Mouse (Mus musculus): Measurements from ENCODE around the gene Zfp949.
A peak's percentile ranks its signal among the peaks of the same experiment; 100 is the strongest.

Zfp949 gene

GRCm38 (mm10) chr9:88547851-88548613 lies at the start of gene Zfp949:
Gene Zfp949, plus strand, starts transcription at chr9:88548020.
- DNase-seq (ENCODE audit: low read depth) = peak; percentile 89

- DNase-seq (ENCODE audit: low read depth) = no peak
These were observed 47.7 kb upstream of the Zfp949 start for GRCm38 (mm10) chr9:88500112-88500511.

- DNase-seq (ENCODE audit: low read depth) = no peak
These were observed 46.0 kb upstream of the Zfp949 start for GRCm38 (mm10) chr9:88501846-88502245.

DNA sequence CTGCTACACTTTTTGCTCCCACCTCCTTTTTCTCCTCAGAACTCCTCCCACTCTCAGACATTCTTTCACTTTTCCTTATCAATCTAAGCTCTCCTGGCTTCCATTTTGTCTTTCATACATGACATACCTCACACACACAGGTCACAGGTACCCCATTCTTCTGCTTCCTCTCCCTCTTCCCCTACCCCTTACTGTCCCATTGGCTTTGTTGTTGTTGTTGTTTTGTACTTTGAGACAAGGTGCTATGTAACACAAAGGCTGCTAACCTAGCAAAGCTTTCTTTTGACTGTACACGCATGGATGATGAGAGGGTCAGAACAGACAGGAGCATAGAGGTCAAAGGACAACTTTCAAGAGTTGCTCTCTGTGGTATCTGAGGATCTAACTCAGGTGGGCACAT lies 32.3 kb upstream of the Zfp949 start:
- DNase-seq (ENCODE audit: low read depth) = no peak

DNA sequence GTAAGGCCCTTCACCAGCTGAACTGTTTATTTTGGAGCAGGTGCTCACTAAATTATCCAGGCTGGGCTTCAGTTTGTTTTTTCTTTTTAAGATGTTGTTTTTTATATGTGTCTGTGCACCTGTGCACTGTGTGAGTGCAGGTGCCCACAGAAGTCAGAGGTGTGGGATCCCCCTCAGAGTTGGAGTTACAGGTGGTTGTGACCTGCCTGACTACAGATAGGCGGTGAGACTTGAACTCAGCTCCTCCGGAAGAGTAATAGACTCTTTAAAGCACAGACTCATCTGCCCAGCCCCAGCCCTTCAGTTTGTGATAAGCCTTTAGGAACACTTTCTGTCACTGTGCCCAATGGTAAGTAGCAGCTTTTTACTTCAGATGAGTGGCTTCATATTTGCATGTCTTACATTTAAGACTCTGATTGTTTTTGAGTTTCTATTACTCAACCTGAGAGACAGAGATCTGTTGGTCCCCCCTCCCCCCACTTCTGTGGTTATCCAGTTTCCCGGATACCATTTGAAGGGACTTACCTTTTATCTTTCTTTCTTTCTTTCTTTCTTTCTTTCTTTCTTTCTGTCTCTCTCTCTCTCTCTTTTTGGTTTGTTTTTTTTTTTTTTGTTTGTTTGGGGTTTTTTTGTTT lies 31.3 kb upstream of the Zfp949 start:
- peak; percentile 25 for DNase-seq (ENCODE audit: low read depth)

GRCm38 (mm10) chr9:88519390-88520121 lies 28.3 kb upstream of the Zfp949 start:
- no peak for DNase-seq (ENCODE audit: low read depth)

- DNase-seq (ENCODE audit: low read depth) = peak; percentile 14
These were observed 27.5 kb upstream of the Zfp949 start for GRCm38 (mm10) chr9:88520122-88520848.

DNA sequence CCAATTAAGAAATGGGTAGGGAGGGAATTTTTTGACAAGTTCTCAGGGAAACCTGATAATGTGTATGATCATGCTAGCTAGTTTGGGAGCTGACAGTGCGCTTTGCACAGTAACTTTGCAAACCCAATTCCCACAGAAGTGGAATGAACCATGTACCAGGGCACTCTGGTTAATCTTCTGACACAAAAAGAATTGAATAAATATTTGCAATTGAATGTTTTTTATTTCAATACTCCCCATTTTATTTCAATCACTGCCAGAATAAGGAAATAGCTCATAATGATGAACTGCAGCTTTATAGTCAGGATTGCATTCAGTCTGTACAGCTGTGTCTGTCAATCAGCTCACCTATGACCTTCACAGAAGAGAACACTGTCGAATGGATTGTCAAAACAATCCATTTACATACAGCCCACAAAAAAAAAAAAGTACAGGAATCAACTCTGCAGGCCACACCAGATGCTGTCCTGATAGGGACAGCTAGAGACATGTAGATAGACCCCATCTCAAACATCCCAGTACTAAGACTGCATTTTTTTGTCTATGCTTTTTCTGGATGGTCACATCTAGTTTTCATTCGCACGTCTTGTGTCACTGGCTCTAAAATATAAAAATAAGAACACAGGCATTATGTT lies 26.9 kb upstream of the Zfp949 start:
- peak; percentile 12 for DNase-seq (ENCODE audit: low read depth)

DNA sequence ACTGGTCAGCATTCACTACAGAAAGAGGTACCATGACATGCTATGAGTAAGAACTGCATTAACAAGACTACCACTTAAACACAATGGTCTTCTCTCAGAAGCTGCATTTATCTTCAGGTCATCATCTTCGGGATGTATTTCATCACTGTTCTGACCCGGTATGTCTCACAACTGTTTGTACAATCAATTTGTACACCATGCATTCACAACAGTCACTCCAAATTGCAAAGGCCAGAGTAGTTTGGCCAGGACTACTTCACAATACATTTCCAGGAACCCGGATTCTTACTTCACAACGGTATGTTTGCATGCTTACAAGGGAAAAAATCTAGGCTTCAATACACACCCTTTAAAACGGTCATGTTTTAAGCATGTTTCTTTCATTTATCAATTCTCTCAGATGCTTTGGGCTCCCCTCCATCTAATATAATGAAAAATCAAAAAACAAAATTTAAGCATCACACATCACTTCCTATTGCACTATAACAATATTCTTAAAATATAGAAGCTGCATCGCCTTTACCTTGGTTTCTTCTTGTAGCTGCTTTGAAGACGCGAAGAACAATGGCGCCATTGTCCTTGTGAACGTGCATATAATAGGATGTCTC lies 25.8 kb upstream of the Zfp949 start:
- peak; percentile 24 for DNase-seq (ENCODE audit: low read depth)

DNA sequence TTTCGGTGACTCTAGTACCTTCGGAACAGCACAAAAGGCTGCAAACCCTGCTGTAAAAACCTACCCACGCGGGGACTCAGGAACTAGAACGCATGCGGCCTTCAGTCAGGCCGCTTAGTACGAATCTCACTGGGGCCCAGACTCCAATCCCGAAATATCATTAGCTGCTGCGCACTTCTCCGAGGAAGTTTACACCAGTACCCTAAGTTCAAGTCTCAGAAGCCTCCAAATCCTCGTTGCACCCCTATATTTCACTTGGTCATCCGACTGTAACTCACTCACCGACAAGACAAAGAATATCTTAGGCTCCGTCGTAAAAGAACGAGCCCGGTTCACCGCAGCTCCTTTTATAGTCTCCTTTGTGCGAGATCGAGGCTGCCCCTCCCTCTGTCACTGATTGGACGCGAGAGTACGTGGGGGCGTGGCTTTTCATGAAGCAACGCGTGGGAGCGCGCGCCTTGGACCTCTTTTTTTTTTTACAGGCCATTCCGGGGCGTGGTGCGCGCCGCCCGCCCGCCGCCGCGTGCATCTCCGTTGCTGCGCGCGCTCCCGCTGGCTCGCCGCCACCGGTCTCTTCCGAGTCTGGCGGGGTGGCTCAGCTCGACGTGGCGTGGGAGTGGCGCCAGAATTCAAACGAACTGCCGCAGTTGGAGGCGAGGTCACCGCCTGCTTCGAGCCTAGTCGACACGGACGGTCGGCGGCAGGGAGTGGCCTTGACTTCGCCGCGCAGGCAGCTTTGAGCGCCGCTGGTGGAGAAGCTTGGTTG lies 25.1 kb upstream of the Zfp949 start:
- peak; percentile 99 for DNase-seq (ENCODE audit: low read depth)

DNA sequence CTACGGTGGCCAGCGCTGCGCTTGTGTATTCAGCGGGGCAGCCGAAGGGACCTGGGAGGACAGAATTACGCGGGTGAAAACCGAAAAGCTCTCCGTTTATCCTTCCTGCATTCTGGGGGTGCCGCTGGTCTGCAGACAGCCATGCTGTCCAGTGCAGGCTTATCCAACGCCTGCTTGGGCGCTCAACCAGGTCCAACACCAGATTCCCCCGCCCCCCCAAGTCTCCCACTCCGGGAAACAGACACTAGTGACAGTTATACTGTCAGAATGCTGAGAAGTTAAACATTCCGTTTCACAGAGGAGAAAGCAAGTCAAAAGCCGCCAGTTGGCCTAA lies 24.5 kb upstream of the Zfp949 start:
- no peak for DNase-seq (ENCODE audit: low read depth)

DNA sequence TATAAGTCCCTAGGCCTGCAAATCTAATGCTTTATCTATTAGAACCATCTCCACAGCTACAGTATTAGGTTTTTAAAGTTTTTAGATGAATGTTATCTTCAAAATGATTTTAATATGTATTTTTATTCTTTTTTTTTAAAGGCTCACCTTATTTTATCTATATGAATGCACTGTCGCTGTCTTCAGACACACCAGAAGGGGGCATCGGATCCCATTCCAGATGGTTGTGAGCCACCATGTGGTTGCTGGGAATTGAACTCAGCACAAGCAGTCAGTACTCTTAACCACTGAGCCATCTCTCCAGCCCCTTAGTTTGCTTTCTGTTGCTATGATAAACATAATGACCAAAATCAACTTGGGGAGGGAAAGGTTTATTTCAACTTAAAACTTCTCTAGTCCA lies 23.5 kb upstream of the Zfp949 start:
- DNase-seq (ENCODE audit: low read depth) = no peak

- DNase-seq (ENCODE audit: low read depth) = no peak
These were observed 23.0 kb upstream of the Zfp949 start for GRCm38 (mm10) chr9:88524796-88525195.

GRCm38 (mm10) chr9:88525341-88525740 lies 22.5 kb upstream of the Zfp949 start:
- no peak for DNase-seq (ENCODE audit: low read depth)

DNA sequence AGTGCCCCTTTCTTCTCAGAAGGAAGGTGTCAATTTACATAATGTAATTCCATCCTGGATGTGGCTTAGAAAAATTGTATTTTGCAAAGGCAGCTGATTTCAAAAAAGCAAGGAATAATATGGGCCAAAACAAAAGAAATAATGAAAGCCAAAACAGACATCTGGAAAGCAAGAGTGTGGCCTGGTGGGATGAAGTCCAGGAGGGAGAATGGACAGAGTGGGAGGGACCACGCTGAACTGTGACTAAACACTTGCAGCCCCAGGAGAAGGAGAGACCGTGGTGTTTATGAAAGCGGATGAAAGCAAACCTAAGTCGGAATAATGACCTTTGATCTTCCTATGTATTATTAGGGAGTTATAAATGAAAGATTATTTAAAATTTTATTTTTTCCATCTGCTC lies 19.9 kb upstream of the Zfp949 start:
- no peak for DNase-seq (ENCODE audit: low read depth)

DNA sequence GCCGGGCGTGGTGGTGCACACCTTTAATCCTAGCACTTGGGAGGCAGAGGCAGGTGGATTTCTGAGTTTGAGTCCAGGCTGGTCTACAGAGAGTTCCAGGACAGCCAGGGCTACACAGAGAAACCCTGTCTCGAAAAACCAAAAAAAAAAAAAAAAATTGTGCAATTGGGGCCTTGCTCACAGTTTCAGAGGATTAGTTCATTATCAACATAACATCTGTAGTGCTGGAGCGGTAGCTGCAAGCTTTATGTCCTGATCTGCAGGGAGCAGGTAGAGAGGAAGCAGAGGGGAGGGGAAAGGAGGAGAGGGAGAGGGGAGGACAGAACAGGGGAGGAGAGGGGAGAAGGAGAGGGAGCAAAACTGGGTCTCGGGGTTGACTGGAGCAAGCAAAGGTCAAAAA lies 19.1 kb upstream of the Zfp949 start:
- no peak for DNase-seq (ENCODE audit: low read depth)

DNA sequence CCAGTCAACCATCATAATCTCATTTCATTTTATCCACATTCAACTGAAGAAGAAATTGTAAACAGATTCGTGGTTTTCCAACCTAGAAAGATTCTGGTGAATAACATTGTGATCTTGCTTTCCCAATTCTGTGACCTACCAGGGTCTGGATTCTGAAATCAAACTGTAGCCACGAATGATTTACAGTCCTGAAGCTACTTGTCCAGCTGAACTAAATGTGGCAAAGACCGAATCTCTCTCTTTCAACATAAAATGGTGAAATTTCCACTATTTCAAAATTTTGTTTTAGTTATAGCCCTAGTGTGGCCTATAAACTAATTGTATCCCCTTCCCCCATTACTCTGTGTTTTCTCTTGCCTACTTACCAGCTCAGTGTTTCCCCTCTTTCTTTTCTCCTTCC lies 18.2 kb upstream of the Zfp949 start:
- DNase-seq (ENCODE audit: low read depth) = no peak

GRCm38 (mm10) chr9:88529979-88530580 lies 17.7 kb upstream of the Zfp949 start:
- DNase-seq (ENCODE audit: low read depth) = no peak

GRCm38 (mm10) chr9:88534093-88534492 lies 13.7 kb upstream of the Zfp949 start:
- no peak for DNase-seq (ENCODE audit: low read depth)

DNA sequence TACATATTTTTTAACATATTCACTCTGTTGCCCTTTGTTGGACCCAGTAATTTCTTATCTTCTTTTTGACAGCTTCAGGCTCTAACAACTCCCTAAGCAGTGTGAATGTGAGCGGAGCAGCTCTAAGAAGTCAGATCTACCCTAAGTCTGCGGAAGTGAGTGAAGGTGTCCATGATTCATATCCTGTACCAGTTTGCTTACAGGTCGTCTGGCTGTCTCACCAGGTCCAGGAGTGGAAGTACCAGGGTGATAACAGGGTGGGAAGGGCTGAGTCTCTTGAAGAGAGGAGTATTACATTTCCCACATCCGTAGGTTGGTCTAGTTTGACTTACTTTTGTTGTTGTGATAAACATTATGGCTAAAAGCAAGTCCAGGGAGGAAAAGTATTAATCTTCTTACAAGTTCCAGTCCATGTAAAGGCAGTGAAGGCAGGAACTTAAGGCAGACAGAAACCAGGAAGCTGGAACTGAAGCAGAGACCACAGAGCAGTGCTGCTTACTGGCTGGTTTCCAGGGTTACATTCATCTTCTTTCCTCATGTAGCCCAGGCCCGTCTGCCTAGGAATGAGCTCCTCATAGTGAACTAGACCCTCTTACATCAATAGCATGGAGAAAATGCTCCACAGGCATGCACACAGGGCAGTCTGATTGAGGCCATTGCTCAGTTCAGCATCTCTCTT lies 8.1 kb upstream of the Zfp949 start:
- DNase-seq (ENCODE audit: low read depth) = no peak
